8 mouse cellular contexts compared by ENCODE assay signal in the genomic region with DNA sequence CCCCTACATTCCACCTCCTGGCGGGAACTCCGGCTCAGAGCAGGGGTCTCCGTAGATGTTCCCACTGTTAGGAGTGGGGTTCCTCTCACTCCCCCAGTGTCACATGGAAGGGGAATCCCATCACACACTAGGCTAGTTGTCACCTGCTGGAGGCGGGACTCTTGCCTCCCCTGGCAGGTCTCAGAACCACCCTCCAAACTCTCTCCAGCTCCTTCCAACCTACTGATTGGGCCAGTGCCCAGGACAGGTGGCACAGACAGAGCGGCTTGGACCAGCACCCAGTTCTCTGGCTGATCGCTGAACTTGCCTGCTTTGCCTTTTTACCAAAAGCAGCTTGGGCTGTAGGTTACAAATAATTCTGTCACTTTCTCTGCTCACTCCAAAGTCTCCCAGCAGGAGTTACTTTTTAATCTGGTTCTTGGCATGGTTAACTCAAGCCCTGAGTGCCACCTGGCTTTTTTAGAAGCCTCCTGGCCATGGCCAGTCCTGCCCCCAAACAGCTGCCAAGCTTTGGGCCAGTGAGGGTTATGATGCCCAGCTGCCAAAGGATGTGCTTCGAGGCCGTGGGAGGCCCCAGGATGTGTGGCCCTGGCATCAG. TPM values are rescaled to one million over a fixed set of nuclear protein-coding genes. Genes with fewer than 3 reads are reported as not detected.
A peak's percentile ranks its signal among the peaks of the same experiment; 100 is the strongest.
DNase-seq lines count a peak whose midpoint lies in the region; ATAC-seq and TF ChIP-seq lines count a peak whose summit lies in the region.

No protein-coding gene starts in this region.

- TF ChIP-seq CTCF in heart, postnatal 0 days (IDR thresholded peaks at IDR 0.05; ENCODE audit: low read depth): no peak

- no peaks in the 10 kb centered on the region for H3K36me3 ChIP-seq in heart, postnatal 0 days (replicated peaks; ENCODE audit: control insufficient read depth, insufficient read depth, low read length)
- no peaks in the 10 kb centered on the region for H3K36me3 ChIP-seq in midbrain, embryonic 12.5 days

- 33% methylated on average over 8 of the region's 8 CpGs for WGBS in heart, postnatal 0 days
- 19% methylated on average over 8 of the region's 8 CpGs for WGBS in midbrain, embryonic 12.5 days

- H3K4me1 ChIP-seq in heart, postnatal 0 days (ENCODE audit: control insufficient read depth, insufficient read depth): peaks cover 16% of the 10 kb centered on the region
- peaks cover 64% of the 10 kb centered on the region for H3K4me1 ChIP-seq in midbrain, embryonic 12.5 days

- H3K27me3 ChIP-seq in heart, postnatal 0 days (ENCODE audit: control insufficient read depth, insufficient read depth, low read length): peaks cover 14% of the 10 kb centered on the region; the same call in 1 of the 2 replicates
- no peaks in the 10 kb centered on the region for H3K27me3 ChIP-seq in midbrain, embryonic 12.5 days

- TF ChIP-seq EP300 in heart, postnatal 0 days (IDR thresholded peaks at IDR 0.05; ENCODE audit: low read depth): no peak

- no peak overlapping the region for H3K27ac ChIP-seq in heart, postnatal 0 days (ENCODE audit: low read depth)
- no peak overlapping the region for H3K27ac ChIP-seq in midbrain, embryonic 12.5 days (replicated peaks)

- H3K9ac ChIP-seq in heart, postnatal 0 days (replicated peaks; ENCODE audit: low read depth, low read length): no peak overlapping the region; the same call in 1 of the 2 replicates
- peak overlapping the region; percentile 62 for H3K9ac ChIP-seq in midbrain, embryonic 12.5 days (replicated peaks)

- DNase-seq in layer of hippocampus, adult 11-12 months (ENCODE audit: low spot score): peak; percentile 29
- no peak for DNase-seq in layer of hippocampus, postnatal 36 days
- peak; percentile 94 to 97 for DNase-seq in cerebellum, adult 18-20 months
- no peak for DNase-seq in heart, postnatal 0 days (ENCODE audit: low spot score)
- peak; percentile 39 for DNase-seq in layer of hippocampus, adult 9-11 months
- DNase-seq in natural killer cell, adult 2 months (ENCODE audit: low spot score in 2 of 2): no peak
- DNase-seq in embryo, embryonic 10 days (ENCODE audit: low spot score): no peak

- ATAC-seq in heart, postnatal 0 days (ENCODE audit: insufficient read depth, low read depth): peak; percentile 15; the same call in 1 of the 2 replicates
- ATAC-seq in midbrain, embryonic 12.5 days (ENCODE audit: low FRiP score, low read depth): no peak; the same call in 1 of the 2 replicates

- H3K4me2 ChIP-seq in heart, postnatal 0 days (ENCODE audit: low read depth, low read length): peak overlapping the region; percentile 75
- H3K4me2 ChIP-seq in midbrain, embryonic 12.5 days (replicated peaks): peak overlapping the region; percentile 59

- H3K4me3 ChIP-seq in heart, postnatal 0 days (ENCODE audit: low read depth, low read length): peak overlapping the region; percentile 49
- H3K4me3 ChIP-seq in midbrain, embryonic 12.5 days: peak overlapping the region; percentile 54

- H3K9me3 ChIP-seq in heart, postnatal 0 days (replicated peaks; ENCODE audit: control insufficient read depth, low read length): no peaks in the 10 kb centered on the region
- no peaks in the 10 kb centered on the region for H3K9me3 ChIP-seq in midbrain, embryonic 12.5 days

RNA-seq across cellular contexts. Expression of a gene that starts 0.7 kb away (rescaled TPM):
- 100 to 1,000 TPM; 224 to 268 TPM for total RNA-seq in layer of hippocampus, postnatal 36 days (2021)
- 22.1 and 22.9 TPM in 2 replicates for total RNA-seq in heart, postnatal 0 days (2014; rRNA removed; ENCODE audit: low replicate concordance)
- polyA plus RNA-seq in heart, postnatal 0 days (2015; fragmentation: Nextera tagmentation; extraction: Ambion mirVana): 6.6 and 7.5 TPM in 2 replicates
- 97.8 and 104 TPM in 2 replicates for polyA plus RNA-seq in midbrain, embryonic 12.5 days (2016; fragmentation: Nextera tagmentation; extraction: Ambion mirVana)

Comparison
In these comparisons a context has a peak if more than half of its experiments do, and no peak if none do; other contexts are left out.
1. DNase-seq: peak in layer of hippocampus, adult 11-12 months (single experiment), cerebellum, adult 18-20 months (2 of 2) and layer of hippocampus, adult 9-11 months (single experiment); none in layer of hippocampus, postnatal 36 days (0 of 2), heart, postnatal 0 days (single experiment), natural killer cell, adult 2 months (0 of 2) and embryo, embryonic 10 days (single experiment).